Mouse (Mus musculus) R1 (cell line): ENCODE measurements around the gene Olfr803.

Experiments
- DNase-seq: peaks from one replicate; pipeline ENCODE4 v3.0.0-alpha.2; 2018; ENCODE audit warnings: low read depth, low spot score

Olfr803 gene

DNA sequence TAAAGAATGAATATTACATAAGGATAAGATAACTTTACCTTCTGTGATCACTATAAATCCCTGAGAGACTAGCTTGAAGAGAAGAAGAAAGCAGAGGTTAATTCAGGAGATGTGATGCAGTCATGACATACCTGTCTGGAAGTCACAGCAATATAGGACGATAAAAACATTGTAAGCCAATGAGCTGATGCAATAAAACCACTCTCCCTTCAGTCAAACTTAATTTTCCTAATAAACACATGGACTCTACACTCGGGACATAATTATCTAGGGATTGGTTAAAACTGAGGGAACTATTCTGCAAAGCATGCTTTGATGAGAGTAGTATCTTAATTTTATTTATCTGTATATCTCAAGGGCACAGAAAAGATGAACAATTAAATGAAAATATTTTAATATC lies at the start of gene Olfr803:
Gene Olfr803 (minus strand): TSS at position 101 of the 400 bp plus-strand sequence.
- DNase-seq = no peak

DNA sequence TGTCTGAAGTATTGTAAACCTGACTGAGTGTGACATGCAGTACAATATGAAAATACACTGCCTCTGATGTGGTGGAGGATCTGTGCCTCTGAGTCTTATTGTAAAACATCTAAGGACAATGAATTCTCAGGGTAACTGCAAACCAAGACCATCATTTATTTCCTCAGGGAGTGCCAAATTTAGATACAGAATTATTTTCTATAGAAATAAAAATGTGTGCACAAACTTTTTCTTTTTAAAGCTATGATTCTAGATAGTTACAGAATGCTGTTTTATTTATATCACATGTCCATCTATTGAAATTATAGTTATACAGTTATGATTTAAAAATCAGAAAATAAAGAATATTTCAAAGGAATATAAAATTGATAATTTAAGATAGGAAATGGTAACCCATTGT lies 47.7 kb upstream of the Olfr803 start, which contains the start of gene Olfr806:
Gene Olfr806 (minus strand): TSS at position 101 of the 400 bp plus-strand sequence.
- DNase-seq = no peak

DNA sequence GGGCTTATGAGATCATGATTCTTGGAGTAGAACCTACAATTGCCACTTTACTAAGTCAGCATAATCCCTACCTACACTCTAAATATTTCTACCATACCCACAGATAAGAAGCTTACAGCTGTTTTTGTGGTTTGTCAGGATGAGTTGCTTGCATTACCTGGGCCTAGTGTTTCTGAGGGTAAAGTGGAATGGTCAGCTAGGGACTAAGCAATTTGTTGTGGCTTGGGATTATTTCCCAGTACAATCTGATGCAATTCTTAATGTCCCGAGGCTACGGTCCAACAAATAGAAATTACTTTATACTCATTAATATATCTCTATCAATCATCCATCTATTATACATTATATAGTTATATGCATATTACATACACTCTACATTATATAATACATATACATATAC lies 35.2 kb upstream of the Olfr803 start, which contains the start of gene Olfr805:
Gene Olfr805 (minus strand): TSS at position 101 of the 400 bp plus-strand sequence.
- no peak for DNase-seq

DNA sequence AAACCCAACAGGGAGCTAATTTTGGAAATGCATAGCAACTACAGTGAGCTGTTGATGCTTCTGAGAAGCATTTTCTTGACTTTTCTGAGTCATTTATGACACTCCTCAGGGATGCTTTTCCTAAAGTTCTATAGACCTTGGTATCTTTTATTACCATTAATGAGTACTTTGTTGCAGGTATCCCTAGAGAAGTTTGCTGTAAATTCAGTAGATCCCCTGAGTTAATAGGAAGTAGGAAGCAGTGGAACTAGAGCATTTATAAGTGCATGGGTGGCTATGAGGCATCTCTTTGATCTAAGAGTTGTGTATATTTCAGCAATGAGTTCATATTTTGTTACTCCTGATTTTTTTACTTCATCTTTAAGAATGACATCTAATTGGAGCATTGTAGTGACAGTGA lies 8.8 kb upstream of the Olfr803 start, which contains the start of gene Olfr804:
Gene Olfr804 (plus strand): TSS at position 301 of the 400 bp plus-strand sequence.
- DNase-seq = no peak

- no peak for DNase-seq
These were observed 6.0 kb downstream of the Olfr803 start, which contains the start of gene Olfr802 for GRCm38 (mm10) chr10:129688069-129688468. TSS of gene Olfr802 (minus strand) at chr10:129688169.

- DNase-seq = no peak
These were observed 20.3 kb downstream of the Olfr803 start, which contains the start of gene Olfr801 for GRCm38 (mm10) chr10:129673765-129674164. TSS of gene Olfr801 (minus strand) at chr10:129673865.

DNA sequence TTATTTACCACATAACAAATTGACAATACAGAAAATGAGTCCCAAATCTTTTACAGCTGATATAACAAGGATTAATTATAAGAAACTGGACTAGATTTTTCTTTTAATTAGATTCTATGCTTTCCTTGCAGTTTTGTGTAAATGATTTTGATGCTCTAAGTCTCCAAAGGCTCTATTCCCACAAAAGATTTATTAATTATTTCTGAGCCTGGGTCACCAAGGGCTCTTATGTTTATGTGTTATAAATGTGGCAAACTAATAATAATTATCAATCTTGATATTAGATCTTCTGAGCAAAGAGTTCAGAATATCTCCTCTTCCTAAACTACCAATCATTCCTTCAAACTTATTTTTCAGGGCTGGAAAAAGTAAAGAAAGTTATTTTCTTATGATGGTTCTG lies 36.7 kb downstream of the Olfr803 start, which contains the start of gene Olfr800:
Gene Olfr800 (plus strand): TSS at position 301 of the 400 bp plus-strand sequence.
- DNase-seq = no peak

- DNase-seq = no peak
These were observed 42.3 kb downstream of the Olfr803 start for GRCm38 (mm10) chr10:129651763-129652162.
